Mouse (Mus musculus) megakaryocyte, embryonic 14.5 days (primary cell): Measurements from ENCODE around the gene Ern2.

Source experiments
- FLI1 ChIP-seq: IDR thresholded peaks from 2 replicates; pipeline ENCODE4 v1.6.1; 2012; ENCODE audit warnings: low read length, inconsistent platforms, mixed read lengths
- GATA1 ChIP-seq: IDR thresholded peaks from 3 replicates; pipeline ENCODE4 v1.6.1; 2012; ENCODE audit warnings: mixed read lengths, low read length, inconsistent platforms, borderline replicate concordance

- TF ChIP-seq GATA1, result no peak
- TF ChIP-seq FLI1, result no peak
These were observed 17.9 kb upstream of the Ern2 start for GRCm38 (mm10) chr7:122203936-122204335.
